ENCODE assay signal across 7 mouse cellular contexts in genomic region chr9:85842351-85843011, GRCm38 (mm10). TPM values are rescaled to one million over a fixed set of nuclear protein-coding genes. Genes with fewer than 3 reads are reported as not detected.
A peak's percentile ranks its signal among the peaks of the same experiment; 100 is the strongest.
DNase-seq lines count a peak whose midpoint lies in the region; ATAC-seq and TF ChIP-seq lines count a peak whose summit lies in the region.

Tpbg (plus strand) TSS chr9:85842380.

- TF ChIP-seq POLR2A in bone marrow macrophage, adult 2 months (IDR thresholded peaks at IDR 0.05; ENCODE audit: borderline replicate concordance, low read depth, low read length): no peak

- H3K4me1 ChIP-seq in bone marrow macrophage, adult 2 months (ENCODE audit: control insufficient read depth, insufficient read depth, low read length): no peaks in the 10 kb centered on the region
- peaks cover 39% of the 10 kb centered on the region for H3K4me1 ChIP-seq in forebrain, embryonic 15.5 days
- H3K4me1 ChIP-seq in hindbrain, embryonic 10.5 days (replicated peaks): peaks cover 33% of the 10 kb centered on the region
- peaks cover 12% of the 10 kb centered on the region for H3K4me1 ChIP-seq in stomach, embryonic 16.5 days (ENCODE audit: control insufficient read depth, insufficient read depth, low read length)

- in situ Hi-C loops in Patski (cut with MboI; ENCODE audit: low pct_unique_long_range_greater_than_20kb): loop anchor here (10.0 kb wide), 1 partner anchor 622 kb away; the partner anchor contains the start of genes Dop1a and Ube2cbp

- POLR2A ChIA-PET in Patski (lab: Charles Lee): interaction anchor here (0.7 to 0.8 kb wide), 3 partner anchors 35 to 458 kb away, joined by 3 to 4 read pairs (median 3); no protein-coding TSS in a partner anchor

- intact Hi-C loops in left cerebral cortex, postnatal 25 days (cut with DNase I): loop anchor here (5.0 kb wide), 1 partner anchor 605 kb away; no protein-coding TSS in a partner anchor

- TF ChIP-seq CTCF in Patski (IDR thresholded peaks at IDR 0.05): no peak
- TF ChIP-seq CTCF in bone marrow macrophage, adult 2 months (IDR thresholded peaks at IDR 0.05; ENCODE audit: low read depth, low read length): no peak

- 0% methylated on average over 39 of the region's 39 CpGs for WGBS in forebrain, embryonic 15.5 days
- under 1% methylated on average over 39 of the region's 39 CpGs for WGBS in hindbrain, embryonic 10.5 days
- under 1% methylated on average over 39 of the region's 39 CpGs for WGBS in stomach, embryonic 16.5 days

- H3K4me3 ChIP-seq in bone marrow macrophage, adult 2 months (ENCODE audit: insufficient read depth, low read length): peak within 1 kb of the TSS; percentile 48
- H3K4me3 ChIP-seq in forebrain, embryonic 15.5 days: peak within 1 kb of the TSS; percentile 53
- H3K4me3 ChIP-seq in hindbrain, embryonic 10.5 days: peak within 1 kb of the TSS; percentile 82
- H3K4me3 ChIP-seq in stomach, embryonic 16.5 days (replicated peaks; ENCODE audit: low read length): peak within 1 kb of the TSS; percentile 77

- H3K27me3 ChIP-seq in Patski: no peaks in the 10 kb centered on the region
- 0 out of 2 replicates have a peak, but pooled peaks cover 2% of the 10 kb centered on the region for H3K27me3 ChIP-seq in forebrain, embryonic 15.5 days
- peaks cover 19% of the 10 kb centered on the region for H3K27me3 ChIP-seq in hindbrain, embryonic 10.5 days (ENCODE audit: insufficient read depth, poor library complexity, severe bottlenecking)
- H3K27me3 ChIP-seq in stomach, embryonic 16.5 days (ENCODE audit: control insufficient read depth, insufficient read depth, low read length): peaks cover 3% of the 10 kb centered on the region

- ATAC-seq in Patski: peak; percentile 82
- peak; percentile 80 for ATAC-seq in forebrain, embryonic 15.5 days (replicated peaks)
- ATAC-seq in megakaryocyte progenitor cell, adult 5-6 weeks (replicated peaks; ENCODE audit: poor library complexity): peak; percentile 27; the same call in 1 of the 2 replicates
- ATAC-seq in stomach, embryonic 16.5 days (ENCODE audit: insufficient read depth, low FRiP score): peak; percentile 82

- no peaks in the 10 kb centered on the region for H3K9me3 ChIP-seq in forebrain, embryonic 15.5 days
- H3K9me3 ChIP-seq in hindbrain, embryonic 10.5 days: no peaks in the 10 kb centered on the region
- H3K9me3 ChIP-seq in stomach, embryonic 16.5 days (replicated peaks; ENCODE audit: control insufficient read depth, low read length): no peaks in the 10 kb centered on the region

- H3K9ac ChIP-seq in forebrain, embryonic 15.5 days (replicated peaks): peak within 1 kb of the TSS; percentile 71
- peak within 1 kb of the TSS; percentile 78 for H3K9ac ChIP-seq in stomach, embryonic 16.5 days (ENCODE audit: low read length)

- no peaks in the 10 kb centered on the region for H3K36me3 ChIP-seq in forebrain, embryonic 15.5 days
- H3K36me3 ChIP-seq in hindbrain, embryonic 10.5 days: peaks cover 18% of the 10 kb centered on the region
- no peaks in the 10 kb centered on the region for H3K36me3 ChIP-seq in stomach, embryonic 16.5 days (ENCODE audit: control insufficient read depth, insufficient read depth, low read length)

- no peak within 1 kb of the TSS for H3K27ac ChIP-seq in bone marrow macrophage, adult 2 months (ENCODE audit: insufficient read depth, low read depth, low read length)
- peak within 1 kb of the TSS; percentile 67 for H3K27ac ChIP-seq in forebrain, embryonic 15.5 days (replicated peaks)
- peak within 1 kb of the TSS; percentile 94 for H3K27ac ChIP-seq in hindbrain, embryonic 10.5 days
- peak within 1 kb of the TSS; percentile 72 for H3K27ac ChIP-seq in stomach, embryonic 16.5 days (ENCODE audit: low read length)

- peak; percentile 53 for DNase-seq in Patski (ENCODE audit: low read depth, low spot score)
- peak; percentile 82 for DNase-seq in hindbrain, embryonic 10.5 days (ENCODE audit: low spot score)
- DNase-seq in left cerebral cortex, postnatal 25 days (ENCODE audit: low spot score in 2 of 2): peak; percentile 17 to 30

- H3K4me2 ChIP-seq in forebrain, embryonic 15.5 days (replicated peaks): peak within 1 kb of the TSS; percentile 99
- H3K4me2 ChIP-seq in stomach, embryonic 16.5 days (ENCODE audit: low read depth, low read length): peak within 1 kb of the TSS; percentile 99

- CTCF ChIA-PET in Patski (lab: Charles Lee): interaction anchor here (1.2 to 1.5 kb wide), 3 partner anchors 10 to 612 kb away, joined by 3 to 5 read pairs (median 5); no protein-coding TSS in a partner anchor

RNA-seq across cellular contexts. Expression of gene Tpbg, which starts in this region (rescaled TPM):
- 34.5 TPM for polyA plus RNA-seq in Patski (2021)
- polyA plus RNA-seq in bone marrow macrophage, adult 2 months (2012; ENCODE audit: insufficient read depth, insufficient read length, missing spikeins): 0.39 TPM in 1 of 2 replicates, not detected in the other
- polyA plus RNA-seq in forebrain, embryonic 15.5 days (2015; fragmentation: Nextera tagmentation; extraction: Ambion mirVana): 11.7 and 12.0 TPM in 2 replicates
- 25.7 and 32.0 TPM in 2 replicates for polyA plus RNA-seq in hindbrain, embryonic 10.5 days (2016; fragmentation: Nextera tagmentation; extraction: Ambion mirVana)
- 10 to 100 TPM; 23.8 to 27.1 TPM for total RNA-seq in left cerebral cortex, postnatal 25 days (2021)
- not detected in 2 replicates for total RNA-seq in megakaryocyte progenitor cell, adult 5-6 weeks (2015)
- total RNA-seq in megakaryocyte progenitor cell, adult 5-6 weeks (2017): not detected in 2 replicates
- 3.9 and 4.1 TPM in 2 replicates for polyA plus RNA-seq in stomach, embryonic 16.5 days (2015; fragmentation: Nextera tagmentation; extraction: Ambion mirVana)

Comparison
In these comparisons a context has a peak if more than half of its experiments do, and no peak if none do; other contexts are left out.
1. RNA of gene Tpbg (total RNA-seq): 23.8 to 27.1 TPM in left cerebral cortex, postnatal 25 days; not detected in megakaryocyte progenitor cell, adult 5-6 weeks; every median in the first group is over 10 times any median in the second.
2. Peak in ATAC-seq in megakaryocyte progenitor cell, adult 5-6 weeks; RNA of the gene not detected or under 1 TPM.
3. ATAC-seq: peak in every context shown above with its lines; median percentile 82 in Patski; 82 in stomach, embryonic 16.5 days; 80 in forebrain, embryonic 15.5 days; 27 in megakaryocyte progenitor cell, adult 5-6 weeks.
4. DNase-seq: peak in every context shown above with its lines; median percentile 82 in hindbrain, embryonic 10.5 days; 53 in Patski; 24 in left cerebral cortex, postnatal 25 days.
5. Peak in every context shown above with its lines, with median percentiles within 50 percentile points of each other: H3K4me3 ChIP-seq.